Mouse (Mus musculus): ENCODE results near the gene Ccdc146. TPM values are rescaled to one million over a fixed set of nuclear protein-coding genes. Genes with fewer than 3 reads are reported as not detected.

Gene Ccdc146
- total RNA-seq (2023), result not detected in 4 replicates

GRCm38 (mm10) chr5:21424614-21425602 lies at the start of gene Ccdc146, which contains the start of gene Fam185a:
TSS of gene Ccdc146 (minus strand) at chr5:21424677.
TSS of gene Fam185a (plus strand) at chr5:21424958.

GRCm38 (mm10) chr5:21372493-21373179 lies 51.8 kb downstream of the Ccdc146 start, which contains the start of gene Fgl2:
TSS of gene Fgl2 (plus strand) at chr5:21372642.

Other genes starting within 250 kb of the Ccdc146 start
- 15.0 to 17.2 TPM (median 16.0 TPM) in 4 replicates for gene Gsap, start 238.4 kb downstream of the Ccdc146 start, total RNA-seq (2023)
- 0.60 to 1.0 TPM (median 0.86 TPM) in 4 replicates for gene Fgl2, start 52.0 kb downstream of the Ccdc146 start, total RNA-seq (2023)
- gene Fam185a, start 281 bp upstream of the Ccdc146 start, total RNA-seq (2023), result 6.1 to 7.0 TPM (median 6.5 TPM) in 4 replicates
- gene Lrrc17, start 118.9 kb upstream of the Ccdc146 start, total RNA-seq (2023), result not detected in 4 replicates
- gene Fbxl13, start 221.0 kb upstream of the Ccdc146 start, total RNA-seq (2023), result 0.36 TPM in 1 of 4 replicates, not detected in the others
- gene Armc10, start 221.1 kb upstream of the Ccdc146 start, total RNA-seq (2023), result 33.9 to 42.2 TPM (median 38.9 TPM) in 4 replicates